Mouse (Mus musculus) spleen, adult 2 months (tissue): ENCODE data around the gene Gm14409.
"Not testable (repeated sequence)": the region's sequence is repeated elsewhere in the genome, so short reads cannot be mapped to it uniquely, and the experiment has no call there.

ENCODE experiments used
- CTCF ChIP-seq: fragments of 200-500 bp; IDR thresholded peaks from 2 replicates; pipeline ENCODE4 v1.5.1; 2011; ENCODE audit warnings: mild to moderate bottlenecking, inconsistent platforms; ENCODE audit not compliant: insufficient read depth, insufficient read length, insufficient replicate concordance; ENCODE audit errors: extremely low read depth
- POLR2A ChIP-seq: fragments of 200-500 bp; IDR thresholded peaks from 2 replicates; pipeline ENCODE4 v1.6.1; 2011; ENCODE audit warnings: low read depth, low read length, inconsistent platforms

DNA sequence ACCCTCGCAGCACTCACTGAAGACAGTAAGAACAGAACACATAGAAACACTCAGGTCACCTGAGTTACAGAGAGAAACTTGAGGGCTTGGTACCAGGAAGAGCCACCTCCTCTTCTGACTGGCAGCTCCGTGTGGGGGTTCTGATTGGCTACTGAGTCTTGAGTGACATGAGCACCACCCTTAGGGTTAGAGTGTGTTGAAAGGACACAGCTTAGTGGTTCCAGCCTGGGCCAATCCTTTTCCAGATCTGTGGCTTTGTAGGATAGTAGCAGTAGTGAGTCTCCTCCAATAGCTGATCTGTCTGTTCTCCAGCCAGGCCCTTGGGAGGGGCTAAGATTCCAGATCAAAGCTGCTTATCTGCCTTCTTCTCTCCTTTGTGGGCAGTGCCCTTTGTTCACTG, 10.9 kb upstream of the Gm14409 start:
- not testable (repeated sequence) for TF ChIP-seq CTCF, POLR2A
